ENCODE assay signal across 28 mouse cellular contexts in genomic region chr6:125454731-125455130, GRCm38 (mm10). TPM values are rescaled to one million over a fixed set of nuclear protein-coding genes. Genes with fewer than 3 reads are reported as not detected.
DNase-seq lines count a peak whose midpoint lies in the region; ATAC-seq and TF ChIP-seq lines count a peak whose summit lies in the region.
"Had no signal": no experiment of that assay in that cellular context is flagged by ENCODE, and none has a peak within 500 bp of the region (broad histone marks: within the 10 kb centered on the region; RNA-seq: fewer than 3 reads in every experiment).

No protein-coding gene starts in this region.

- H3K27me3 ChIP-seq in embryonic facial prominence, embryonic 13.5 days: no peaks in the 10 kb centered on the region
- H3K27me3 ChIP-seq in embryonic facial prominence, embryonic 10.5 days (replicated peaks; ENCODE audit: low read depth, poor library complexity, severe bottlenecking): no peaks in the 10 kb centered on the region
- H3K27me3 ChIP-seq in E14TG2a.4 (ENCODE audit: insufficient read depth, low read length): no peaks in the 10 kb centered on the region
- H3K27me3 ChIP-seq in forebrain, postnatal 0 days (ENCODE audit: insufficient read depth, low read length): no peaks in the 10 kb centered on the region
- H3K27me3 ChIP-seq: embryonic facial prominence, embryonic 12.5 days; forebrain, embryonic 13.5 days; heart, embryonic 12.5 days; heart, embryonic 15.5 days; hindbrain, embryonic 13.5 days had no signal

- TF ChIP-seq CTCF in E14TG2a.4 (conservative IDR thresholded peaks at IDR 0.05; ENCODE audit: low read length): no peak
- no peak for TF ChIP-seq CTCF in forebrain, postnatal 0 days (IDR thresholded peaks at IDR 0.05; ENCODE audit: low read depth)

- H3K36me3 ChIP-seq in embryonic facial prominence, embryonic 13.5 days: peaks cover 4% of the 10 kb centered on the region
- no peaks in the 10 kb centered on the region for H3K36me3 ChIP-seq in embryonic facial prominence, embryonic 10.5 days (replicated peaks)
- peaks cover 50% of the 10 kb centered on the region for H3K36me3 ChIP-seq in E14TG2a.4 (ENCODE audit: insufficient read depth, low read length)
- 0 out of 2 replicates have a peak, but pooled peaks cover 3% of the 10 kb centered on the region for H3K36me3 ChIP-seq in forebrain, postnatal 0 days (ENCODE audit: insufficient read depth)
- H3K36me3 ChIP-seq: embryonic facial prominence, embryonic 12.5 days; forebrain, embryonic 10.5 days; heart, embryonic 15.5 days; hindbrain, embryonic 10.5 days had no signal

- no peak for DNase-seq in embryonic facial prominence, embryonic 10.5 days (ENCODE audit: low spot score)
- DNase-seq in ZHBTc4 (ENCODE audit: low read depth, low spot score): peak; percentile 44
- DNase-seq in cerebellum, adult 11 months: no peak
- DNase-seq in forebrain, postnatal 0 days: no peak
- DNase-seq: adrenal gland, adult 8-10 months; adrenal gland, postnatal 25 days; cerebellum, adult 18-20 months; cerebellum, adult 9-10 months; cerebellum, postnatal 14 days; gastrocnemius, adult 2 months; gastrocnemius, postnatal 14 days; heart, adult 18-20 months; heart, postnatal 10 days; heart, postnatal 36 days had no signal

- WGBS in embryonic facial prominence, embryonic 13.5 days: 60% methylated on average over 9 of the region's 9 CpGs
- 79% methylated on average over 9 of the region's 9 CpGs for WGBS in embryonic facial prominence, embryonic 10.5 days
- 81% methylated on average over 9 of the region's 9 CpGs for WGBS in forebrain, postnatal 0 days

- no peak for ATAC-seq in embryonic facial prominence, embryonic 13.5 days (ENCODE audit: insufficient number of reproducible peaks, insufficient read depth, low FRiP score, low TSS enrichment, low read depth)
- ATAC-seq in granulocyte monocyte progenitor cell, adult 5-6 weeks (replicated peaks; ENCODE audit: poor library complexity, severe bottlenecking): peak; percentile 72
- ATAC-seq in forebrain, postnatal 0 days: no peak
- no peak for ATAC-seq in inflammation-experienced regulatory T-cells, adult 6 months
- ATAC-seq: forebrain, embryonic 13.5 days; forebrain, embryonic 16.5 days; hindbrain, postnatal 0 days; intestine, postnatal 0 days had no signal

- H3K4me1 ChIP-seq in embryonic facial prominence, embryonic 13.5 days: peaks cover 34% of the 10 kb centered on the region
- peaks cover 11% of the 10 kb centered on the region; the same call in 1 of the 2 replicates for H3K4me1 ChIP-seq in embryonic facial prominence, embryonic 10.5 days
- peaks cover 83% of the 10 kb centered on the region for H3K4me1 ChIP-seq in E14TG2a.4 (replicated peaks; ENCODE audit: low read depth, low read length)
- no peaks in the 10 kb centered on the region for H3K4me1 ChIP-seq in forebrain, postnatal 0 days (ENCODE audit: insufficient read depth)
- H3K4me1 ChIP-seq: heart, embryonic 15.5 days had no signal

- no peak overlapping the region for H3K9ac ChIP-seq in embryonic facial prominence, embryonic 13.5 days
- no peak overlapping the region for H3K9ac ChIP-seq in forebrain, postnatal 0 days
- H3K9ac ChIP-seq: embryonic facial prominence, embryonic 12.5 days; forebrain, embryonic 13.5 days; heart, embryonic 12.5 days; heart, embryonic 15.5 days; hindbrain, embryonic 13.5 days had no signal

- H3K27ac ChIP-seq in embryonic facial prominence, embryonic 13.5 days: peak overlapping the region; percentile 44; the same call in 1 of the 2 replicates
- no peak overlapping the region for H3K27ac ChIP-seq in embryonic facial prominence, embryonic 10.5 days (replicated peaks)
- no peak overlapping the region for H3K27ac ChIP-seq in forebrain, postnatal 0 days (ENCODE audit: low read depth, low read length)
- H3K27ac ChIP-seq: embryonic facial prominence, embryonic 12.5 days; forebrain, embryonic 10.5 days; forebrain, embryonic 13.5 days; gastrocnemius, adult 2 months; heart, embryonic 15.5 days; hindbrain, embryonic 10.5 days; hindbrain, embryonic 13.5 days; hindbrain, postnatal 0 days had no signal

- no peak overlapping the region for H3K4me2 ChIP-seq in embryonic facial prominence, embryonic 13.5 days
- no peak overlapping the region for H3K4me2 ChIP-seq in forebrain, postnatal 0 days (ENCODE audit: low read depth)
- H3K4me2 ChIP-seq: embryonic facial prominence, embryonic 12.5 days; forebrain, embryonic 13.5 days; heart, embryonic 12.5 days; heart, embryonic 15.5 days; hindbrain, embryonic 13.5 days had no signal

- no peaks in the 10 kb centered on the region for H3K9me3 ChIP-seq in embryonic facial prominence, embryonic 13.5 days
- H3K9me3 ChIP-seq in embryonic facial prominence, embryonic 10.5 days: no peaks in the 10 kb centered on the region
- no peaks in the 10 kb centered on the region for H3K9me3 ChIP-seq in E14TG2a.4 (ENCODE audit: low read length)
- H3K9me3 ChIP-seq in forebrain, postnatal 0 days (ENCODE audit: low read length): no peaks in the 10 kb centered on the region
- H3K9me3 ChIP-seq: embryonic facial prominence, embryonic 12.5 days; forebrain, embryonic 10.5 days; forebrain, embryonic 13.5 days; heart, embryonic 12.5 days; heart, embryonic 15.5 days; hindbrain, embryonic 10.5 days; hindbrain, embryonic 13.5 days had no signal

- no peak overlapping the region for H3K4me3 ChIP-seq in embryonic facial prominence, embryonic 13.5 days
- no peak overlapping the region for H3K4me3 ChIP-seq in embryonic facial prominence, embryonic 10.5 days
- H3K4me3 ChIP-seq in E14TG2a.4 (replicated peaks; ENCODE audit: low read length): 0 out of 2 replicates have a peak overlapping the region, but pooled peaks have one; percentile 10
- no peak overlapping the region for H3K4me3 ChIP-seq in forebrain, postnatal 0 days (ENCODE audit: low read depth, low read length)
- H3K4me3 ChIP-seq: embryonic facial prominence, embryonic 12.5 days; forebrain, embryonic 10.5 days; forebrain, embryonic 13.5 days; gastrocnemius, adult 2 months; heart, embryonic 12.5 days; heart, embryonic 15.5 days; hindbrain, embryonic 10.5 days; hindbrain, embryonic 13.5 days had no signal

RNA-seq across cellular contexts. Expression of gene Cd9, which starts 39.9 kb away (rescaled TPM):
- polyA plus RNA-seq in embryonic facial prominence, embryonic 13.5 days (2015; fragmentation: Nextera tagmentation; extraction: Ambion mirVana): 160 and 189 TPM in 2 replicates
- polyA plus RNA-seq in embryonic facial prominence, embryonic 10.5 days (2016; fragmentation: Nextera tagmentation; extraction: Ambion mirVana): 33.0 and 36.2 TPM in 2 replicates
- total RNA-seq in granulocyte monocyte progenitor cell, adult 5-6 weeks (2014; fragmentation: Nextera tagmentation): 22.5 and 27.5 TPM in 2 replicates
- 27.7 and 31.3 TPM in 2 replicates for total RNA-seq in granulocyte monocyte progenitor cell, adult 5-6 weeks (2017)
- total RNA-seq in forebrain, postnatal 0 days (2014; rRNA removed): 41.2 and 57.4 TPM in 2 replicates
- polyA plus RNA-seq in forebrain, postnatal 0 days (2015; fragmentation: Nextera tagmentation; extraction: Ambion mirVana): 125 and 140 TPM in 2 replicates
- 100 to 1,000 TPM; 101 to 147 (median 147) TPM for polyA plus RNA-seq in inflammation-experienced regulatory T-cells, adult 6 months (2017; shearing (Covaris generic))
